Mouse (Mus musculus): ENCODE measurements around the gene Dhx8. TPM values are rescaled to one million over a fixed set of nuclear protein-coding genes. Genes with fewer than 3 reads are reported as not detected.

Gene Dhx8
- total and polyA plus RNA-seq, 2 experiments from 2014 or later, result 19.0 to 30.6 TPM

DNA sequence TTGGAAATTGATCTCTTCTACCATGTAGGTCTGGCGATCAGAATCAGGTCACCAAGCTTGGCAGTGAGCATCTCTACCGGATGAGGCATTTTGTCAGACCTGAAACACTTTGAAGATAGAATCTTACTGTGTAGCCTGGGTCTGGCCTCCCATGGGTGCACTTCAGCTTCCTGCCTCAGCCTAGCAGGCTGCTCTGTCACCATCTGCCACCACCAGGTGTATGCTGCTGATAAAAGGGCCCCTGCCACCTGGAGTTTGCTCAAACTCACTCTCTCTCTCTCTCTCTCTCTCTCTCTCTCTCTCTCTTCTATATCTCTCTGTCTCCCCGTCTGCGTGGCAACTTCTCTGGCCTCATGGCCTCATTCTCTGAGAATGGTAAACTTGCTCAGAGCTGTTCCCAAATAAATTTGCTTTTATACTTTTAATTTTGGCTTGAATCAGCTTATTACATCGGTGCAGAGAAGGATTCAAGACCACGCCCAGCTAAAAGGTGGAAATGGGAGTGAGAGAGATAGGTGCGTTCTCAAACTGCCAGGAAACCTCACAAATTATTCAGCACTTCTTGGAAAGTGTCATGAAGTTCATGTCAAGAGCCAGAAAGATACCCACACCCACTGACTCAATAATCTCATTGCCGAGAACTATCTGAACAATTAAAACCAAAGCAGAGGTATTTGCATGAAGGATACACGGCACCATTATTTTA, 35.4 kb upstream of the Dhx8 start:
- WGBS, result 96% methylated on average over 9 of the region's 9 CpGs
- no peak for TF ChIP-seq CTCF (IDR thresholded peaks at IDR 0.05; ENCODE audit: low read depth)
- Histone ChIP-seq H3K27me3 (ENCODE audit: insufficient read depth, low read length) (no peaks in the 10 kb centered on the region), H3K4me1 (ENCODE audit: insufficient read depth, low read length) (peaks cover 12% of the 10 kb centered on the region; the same call in 1 of the 2 replicates), H3K9me3 (ENCODE audit: low read length) (no peaks in the 10 kb centered on the region), H3K4me2 (ENCODE audit: low read depth, low read length) (no peak overlapping the region), H3K36me3 (ENCODE audit: insufficient read depth, low read length) (no peaks in the 10 kb centered on the region), H3K9ac (replicated peaks; ENCODE audit: low read length) (no peak overlapping the region), H3K4me3 (ENCODE audit: low read length) (no peak overlapping the region), H3K27ac (no peak overlapping the region)
- ATAC-seq (no peak), DNase-seq (ENCODE audit: low spot score) (no peak)

DNA sequence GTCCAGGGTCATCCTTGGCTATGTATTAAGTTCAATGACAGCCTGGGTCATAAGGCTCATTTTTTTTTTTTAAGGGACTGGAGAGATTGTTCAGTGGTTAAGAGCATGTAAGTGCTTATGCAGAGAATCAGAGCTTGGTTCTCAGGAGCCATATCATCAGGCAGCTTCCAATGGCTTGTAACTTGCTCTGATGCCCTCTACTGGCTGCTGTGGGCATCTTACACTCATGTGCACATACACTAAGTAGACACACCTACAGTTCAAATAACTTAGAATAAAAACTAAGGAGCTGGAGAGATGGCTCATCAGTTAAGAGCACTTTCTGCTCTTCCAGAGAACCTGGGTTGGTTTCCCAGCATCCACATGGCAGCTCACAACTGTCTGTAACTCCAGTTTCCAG, 34.6 kb upstream of the Dhx8 start:
- no peaks in the 10 kb centered on the region for H3K27me3 ChIP-seq (ENCODE audit: insufficient read depth, low read length)
- H3K4me3 ChIP-seq (ENCODE audit: low read length), result no peak overlapping the region
- no peak for DNase-seq (ENCODE audit: low spot score)
- TF ChIP-seq CTCF (IDR thresholded peaks at IDR 0.05; ENCODE audit: low read depth), result peak; percentile 7; the same call in 1 of the 2 replicates
- no peak overlapping the region for H3K27ac ChIP-seq
- H3K9me3 ChIP-seq (ENCODE audit: low read length), result no peaks in the 10 kb centered on the region
- ATAC-seq, result no peak
- H3K4me1 ChIP-seq (ENCODE audit: insufficient read depth, low read length), result peaks cover 12% of the 10 kb centered on the region; the same call in 1 of the 2 replicates
- no peaks in the 10 kb centered on the region for H3K36me3 ChIP-seq (ENCODE audit: insufficient read depth, low read length)
- H3K9ac ChIP-seq (replicated peaks; ENCODE audit: low read length), result no peak overlapping the region
- H3K4me2 ChIP-seq (ENCODE audit: low read depth, low read length), result no peak overlapping the region

DNA sequence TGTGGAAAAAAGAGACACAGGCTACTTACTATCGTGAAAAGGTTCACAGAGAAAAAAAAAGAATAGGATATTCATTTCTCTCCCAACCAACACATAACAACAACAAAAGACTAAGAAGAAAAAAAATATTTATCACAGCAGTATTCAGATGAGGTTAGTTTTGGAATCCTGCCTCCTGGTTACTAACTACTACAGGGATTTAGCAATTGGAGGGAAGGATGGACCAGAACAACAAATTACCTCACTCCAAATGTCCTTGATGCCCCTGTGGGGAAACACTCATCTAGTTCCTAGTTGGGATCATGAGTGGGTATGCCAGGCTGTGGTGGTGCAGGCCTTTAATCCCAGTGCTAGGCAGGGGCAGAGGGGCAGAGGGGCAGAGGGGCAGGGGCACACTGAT, 33.2 kb upstream of the Dhx8 start:
- DNase-seq (ENCODE audit: low spot score) (no peak), ATAC-seq (no peak)
- no peak overlapping the region for H3K4me3 ChIP-seq (ENCODE audit: low read length)
- no peaks in the 10 kb centered on the region for H3K9me3 ChIP-seq (ENCODE audit: low read length)
- no peaks in the 10 kb centered on the region for H3K27me3 ChIP-seq (ENCODE audit: insufficient read depth, low read length)
- no peak overlapping the region for H3K27ac ChIP-seq
- H3K4me2 ChIP-seq (ENCODE audit: low read depth, low read length), result no peak overlapping the region
- no peak for TF ChIP-seq CTCF (IDR thresholded peaks at IDR 0.05; ENCODE audit: low read depth)
- no peaks in the 10 kb centered on the region for H3K36me3 ChIP-seq (ENCODE audit: insufficient read depth, low read length)
- WGBS, result 88% methylated on average over 1 of the region's 1 CpGs
- H3K4me1 ChIP-seq (ENCODE audit: insufficient read depth, low read length), result peaks cover 12% of the 10 kb centered on the region; the same call in 1 of the 2 replicates
- H3K9ac ChIP-seq (replicated peaks; ENCODE audit: low read length), result no peak overlapping the region

GRCm38 (mm10) chr11:101699991-101700390, 32.7 kb upstream of the Dhx8 start:
- Histone ChIP-seq H3K27me3 (ENCODE audit: insufficient read depth, low read length) (no peaks in the 10 kb centered on the region), H3K27ac (no peak overlapping the region), H3K4me2 (ENCODE audit: low read depth, low read length) (no peak overlapping the region), H3K4me1 (ENCODE audit: insufficient read depth, low read length) (peaks cover 12% of the 10 kb centered on the region; the same call in 1 of the 2 replicates), H3K4me3 (ENCODE audit: low read length) (no peak overlapping the region), H3K9me3 (ENCODE audit: low read length) (no peaks in the 10 kb centered on the region), H3K9ac (replicated peaks; ENCODE audit: low read length) (no peak overlapping the region), H3K36me3 (ENCODE audit: insufficient read depth, low read length) (no peaks in the 10 kb centered on the region)
- no peak for TF ChIP-seq CTCF (IDR thresholded peaks at IDR 0.05; ENCODE audit: low read depth)
- ATAC-seq, result no peak
- WGBS, result 54% methylated on average over 7 of the region's 7 CpGs
- no peak for DNase-seq (ENCODE audit: low spot score)

DNA sequence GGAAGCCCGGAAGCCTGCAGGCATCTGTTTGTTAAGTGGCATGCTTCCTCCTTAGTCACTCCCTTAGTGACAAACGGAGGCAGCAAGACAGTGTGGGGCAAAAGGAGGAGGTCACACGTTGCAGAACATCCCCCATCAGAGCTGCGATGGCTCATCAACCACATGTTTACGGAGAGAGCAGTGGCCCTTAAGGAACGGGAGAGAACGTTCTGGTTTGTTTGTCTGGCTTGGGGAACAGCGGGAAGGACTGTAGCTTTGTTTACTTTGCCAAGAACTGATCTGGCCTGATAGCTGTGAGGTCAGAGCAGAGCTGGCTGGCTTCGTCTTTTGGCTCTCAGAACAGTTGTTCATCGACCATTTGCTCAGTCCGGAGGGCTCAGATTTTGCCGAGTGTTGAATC, 32.3 kb upstream of the Dhx8 start:
- Histone ChIP-seq H3K4me1 (ENCODE audit: insufficient read depth, low read length) (peaks cover 10% of the 10 kb centered on the region; the same call in 1 of the 2 replicates), H3K27ac (no peak overlapping the region), H3K4me2 (ENCODE audit: low read depth, low read length) (no peak overlapping the region), H3K36me3 (ENCODE audit: insufficient read depth, low read length) (no peaks in the 10 kb centered on the region), H3K9ac (replicated peaks; ENCODE audit: low read length) (no peak overlapping the region), H3K27me3 (ENCODE audit: insufficient read depth, low read length) (no peaks in the 10 kb centered on the region), H3K9me3 (ENCODE audit: low read length) (no peaks in the 10 kb centered on the region), H3K4me3 (ENCODE audit: low read length) (no peak overlapping the region)
- DNase-seq (ENCODE audit: low spot score), result no peak
- 29% methylated on average over 12 of the region's 12 CpGs for WGBS
- TF ChIP-seq CTCF (IDR thresholded peaks at IDR 0.05; ENCODE audit: low read depth), result no peak
- 0 out of 2 replicates have a peak, but pooled peaks have one; percentile 15 for ATAC-seq

DNA sequence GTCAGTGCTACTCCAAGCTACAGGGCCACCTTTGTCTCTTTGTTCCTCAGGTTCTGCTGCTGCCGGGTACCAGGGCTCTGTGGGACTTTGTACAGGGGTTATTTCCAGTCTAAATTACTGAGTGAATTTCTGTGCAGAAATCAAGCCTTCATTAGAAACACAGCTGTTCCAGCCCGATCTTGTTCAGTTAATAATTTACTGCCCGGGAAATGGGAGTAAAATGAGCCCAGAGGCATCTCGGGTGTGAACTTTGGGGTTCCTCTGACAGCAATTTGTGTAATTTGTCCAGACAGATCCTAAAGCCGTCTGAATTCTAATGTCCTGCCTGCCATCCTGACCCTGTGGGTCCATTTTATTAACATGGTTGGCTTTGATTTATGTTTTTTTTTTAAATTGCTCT, 28.6 kb upstream of the Dhx8 start:
- DNase-seq (ENCODE audit: low spot score) (no peak), ATAC-seq (no peak)
- no peaks in the 10 kb centered on the region for H3K36me3 ChIP-seq (ENCODE audit: insufficient read depth, low read length)
- H3K4me2 ChIP-seq (ENCODE audit: low read depth, low read length), result no peak overlapping the region
- H3K4me3 ChIP-seq (ENCODE audit: low read length), result no peak overlapping the region
- no peaks in the 10 kb centered on the region for H3K9me3 ChIP-seq (ENCODE audit: low read length)
- no peak overlapping the region for H3K27ac ChIP-seq
- WGBS, result 47% methylated on average over 5 of the region's 5 CpGs
- no peak overlapping the region for H3K9ac ChIP-seq (replicated peaks; ENCODE audit: low read length)
- no peaks in the 10 kb centered on the region for H3K27me3 ChIP-seq (ENCODE audit: insufficient read depth, low read length)
- no peaks in the 10 kb centered on the region for H3K4me1 ChIP-seq (ENCODE audit: insufficient read depth, low read length)
- TF ChIP-seq CTCF (IDR thresholded peaks at IDR 0.05; ENCODE audit: low read depth), result no peak

GRCm38 (mm10) chr11:101706764-101707448, 25.8 kb upstream of the Dhx8 start:
- DNase-seq (ENCODE audit: low spot score), result no peak
- Histone ChIP-seq H3K27me3 (ENCODE audit: insufficient read depth, low read length) (no peaks in the 10 kb centered on the region), H3K4me2 (ENCODE audit: low read depth, low read length) (no peak overlapping the region), H3K36me3 (ENCODE audit: insufficient read depth, low read length) (no peaks in the 10 kb centered on the region), H3K4me3 (ENCODE audit: low read length) (no peak overlapping the region), H3K9me3 (ENCODE audit: low read length) (no peaks in the 10 kb centered on the region), H3K4me1 (ENCODE audit: insufficient read depth, low read length) (no peaks in the 10 kb centered on the region), H3K27ac (no peak overlapping the region), H3K9ac (replicated peaks; ENCODE audit: low read length) (no peak overlapping the region)
- no peak for ATAC-seq
- 71% methylated on average over 10 of the region's 10 CpGs for WGBS
- no peak for TF ChIP-seq CTCF (IDR thresholded peaks at IDR 0.05; ENCODE audit: low read depth)
